Mouse (Mus musculus) fat pad, adult 2 months (tissue): Measurements from ENCODE around the gene Vps25.

ENCODE experiments used
- DNase-seq: peaks from one replicate; pipeline ENCODE4 v3.0.0-alpha.2; 2011; ENCODE audit warnings: low read depth, low spot score; ENCODE audit errors: extremely low read depth

The Vps25 gene

DNA sequence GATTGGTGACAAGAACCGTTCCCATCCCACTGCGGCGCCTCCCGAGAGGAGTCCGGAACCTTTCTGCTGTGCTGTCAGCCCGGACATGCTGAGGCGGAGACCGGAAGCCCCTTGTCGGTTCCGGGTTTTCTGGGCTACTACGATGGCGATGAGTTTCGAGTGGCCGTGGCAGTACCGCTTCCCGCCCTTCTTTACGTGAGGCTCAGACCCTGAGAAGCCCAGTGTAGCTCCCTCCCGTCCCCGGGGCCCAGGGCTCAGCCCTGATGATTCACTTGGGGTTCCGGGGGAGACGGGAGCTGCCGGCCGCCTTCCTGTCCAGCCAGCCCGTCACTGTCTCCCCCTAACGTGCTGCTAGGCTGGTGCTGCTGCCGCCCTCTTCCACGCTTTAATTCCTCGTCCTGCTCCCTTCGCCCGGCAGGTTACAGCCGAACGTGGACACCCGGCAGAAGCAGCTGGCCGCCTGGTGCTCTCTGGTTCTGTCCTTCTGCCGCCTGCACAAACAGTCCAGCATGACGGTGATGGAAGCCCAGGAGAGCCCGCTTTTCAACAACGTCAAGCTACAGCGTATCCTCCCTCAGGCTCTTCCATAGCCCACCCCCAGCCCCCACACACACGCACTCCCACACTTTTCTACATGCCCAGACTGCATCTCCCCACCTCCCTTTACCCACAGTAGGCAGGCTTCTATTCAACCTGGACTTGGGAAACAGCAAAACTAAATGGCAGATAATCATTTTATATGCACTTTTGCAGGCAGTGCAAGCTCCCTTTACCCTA, at the start of gene Vps25:
Gene Vps25, plus strand, starts transcription at position 95 of the 777 bp plus-strand sequence.
- DNase-seq = no peak

DNA sequence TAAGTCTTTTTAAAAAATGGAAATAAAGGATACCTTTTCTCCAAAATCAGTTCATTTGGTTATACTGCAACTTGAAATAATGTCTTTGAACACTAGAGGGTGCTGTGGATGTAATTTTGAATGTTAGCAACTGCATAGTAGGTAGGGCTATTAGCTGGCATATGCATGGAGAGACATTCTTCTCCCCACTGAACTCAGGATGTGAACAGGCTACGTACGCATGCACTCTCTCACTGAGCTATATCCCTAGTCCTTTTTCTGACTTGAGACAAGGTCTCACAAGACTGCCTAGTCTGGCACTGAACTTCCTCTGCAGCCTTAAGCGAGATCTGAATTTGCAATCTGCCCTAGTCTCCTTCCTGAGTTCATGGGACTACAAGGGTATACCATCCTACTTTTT, 41.5 kb upstream of the Vps25 start:
- DNase-seq = no peak

DNA sequence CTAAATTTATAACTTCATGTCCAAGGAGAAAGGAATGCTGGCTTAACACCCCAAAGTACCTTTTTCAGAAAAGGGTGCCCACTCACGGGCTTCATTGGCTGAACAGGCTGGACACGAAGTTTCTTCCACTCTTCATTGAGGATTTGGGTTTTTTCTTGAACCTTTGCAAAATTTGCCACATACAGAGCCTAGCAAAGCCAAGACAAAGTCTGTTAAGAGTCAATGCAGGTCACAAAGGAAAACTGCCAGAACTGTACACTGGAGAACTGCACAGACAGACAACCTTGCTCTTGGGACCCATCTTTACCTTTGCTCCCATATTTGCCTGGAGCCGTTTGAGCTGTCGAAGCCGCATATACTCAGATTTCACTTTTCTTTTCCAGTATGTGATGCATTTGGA, 36.6 kb upstream of the Vps25 start:
- no peak for DNase-seq

DNA sequence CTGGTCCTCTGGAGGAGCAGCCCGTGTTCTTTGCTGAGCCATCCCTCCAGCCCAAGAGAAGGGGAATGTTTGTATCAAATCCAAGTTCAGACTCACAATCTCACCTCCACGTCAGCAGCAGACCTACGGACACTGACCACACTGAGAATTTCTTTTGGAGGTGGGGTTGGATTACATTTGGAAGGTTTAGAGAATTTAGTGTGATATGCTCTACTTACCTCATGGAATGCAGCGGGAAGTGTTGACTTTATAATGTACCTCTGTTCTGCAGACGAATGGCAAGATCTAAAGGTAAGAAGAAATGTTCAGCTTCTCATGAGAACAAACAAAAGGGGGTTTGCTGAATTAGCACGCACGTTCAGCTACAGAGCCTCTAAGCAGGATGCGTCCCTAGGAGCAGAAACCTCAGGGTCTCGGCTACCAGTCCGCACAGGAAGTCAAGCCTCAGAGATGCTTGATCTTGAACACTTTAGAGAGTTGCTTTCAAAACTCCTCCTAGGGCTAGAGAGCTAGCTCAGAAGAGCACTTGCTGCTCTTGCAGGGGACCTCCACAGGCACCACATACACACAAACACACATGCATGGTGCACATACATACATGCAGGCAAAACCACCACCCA, 35.0 kb upstream of the Vps25 start:
- no peak for DNase-seq

DNA sequence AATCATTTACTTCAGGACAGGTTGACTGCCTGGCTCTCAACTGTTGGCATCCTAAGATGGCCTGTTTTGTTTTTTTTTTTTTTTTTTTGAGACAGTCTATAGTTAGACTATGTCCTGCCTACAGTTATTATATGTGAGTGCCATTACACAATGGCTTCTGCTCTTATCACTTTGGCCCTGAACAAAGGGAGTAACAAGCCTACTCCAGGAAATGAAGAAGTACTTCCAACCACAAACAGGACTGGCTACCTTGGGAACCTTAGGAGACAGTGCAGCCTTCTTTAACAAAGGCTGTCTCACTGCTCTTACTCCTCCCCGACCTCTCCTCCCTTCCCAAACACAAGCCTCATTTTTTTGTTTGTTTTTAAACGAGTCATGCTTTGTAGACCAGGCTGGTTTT, 32.7 kb upstream of the Vps25 start:
- no peak for DNase-seq

DNA sequence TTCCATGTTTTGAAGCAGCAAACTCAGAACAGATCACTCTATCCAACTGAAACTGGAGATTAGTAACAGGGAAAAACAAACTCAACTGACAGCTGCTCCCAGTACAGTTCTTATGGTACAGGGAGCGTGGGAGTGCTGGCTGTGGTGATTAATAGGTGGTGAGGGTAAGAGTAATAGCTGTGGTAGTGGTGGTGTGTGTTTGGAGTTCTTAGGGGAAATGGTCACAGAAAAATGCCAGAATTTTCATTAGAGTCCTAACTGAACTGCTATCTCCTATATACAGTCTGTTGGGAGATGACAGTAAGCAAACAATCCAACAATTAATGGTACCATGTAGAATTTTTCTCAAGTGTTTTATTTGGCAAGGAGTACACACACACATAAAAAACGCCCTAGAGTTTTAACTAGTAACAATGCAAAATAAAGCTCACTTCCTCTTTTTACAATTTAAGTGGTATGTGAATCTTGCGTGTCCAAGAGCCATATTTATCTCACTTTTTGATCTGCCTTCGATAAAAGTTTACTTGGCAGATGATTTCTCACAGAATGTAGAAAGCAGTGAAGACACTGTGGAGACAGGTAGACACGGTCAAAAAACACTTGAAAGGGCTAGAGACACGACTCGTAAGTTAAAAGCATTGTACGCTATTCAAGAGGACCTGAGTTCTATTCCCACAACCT, 32.1 kb upstream of the Vps25 start:
- DNase-seq = no peak

DNA sequence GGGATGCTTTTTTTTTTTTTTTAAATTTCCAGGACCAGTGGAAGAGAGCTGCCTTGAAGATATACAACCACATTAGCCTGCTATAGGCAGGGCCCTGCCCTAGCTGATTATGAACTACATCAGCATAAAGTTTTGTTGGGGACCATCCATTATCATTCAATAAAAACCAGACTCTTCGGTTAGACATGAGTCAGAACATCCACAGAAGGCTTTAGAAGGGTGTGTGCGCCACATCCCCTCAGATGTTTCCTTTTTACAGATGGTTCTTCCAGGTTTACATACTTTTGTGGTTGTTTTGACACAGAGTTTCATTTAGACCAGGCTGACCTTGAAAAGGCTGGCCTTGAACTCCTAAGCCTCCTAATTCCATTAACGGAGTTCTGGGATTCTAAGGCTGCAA, 29.2 kb upstream of the Vps25 start:
- no peak for DNase-seq

DNA sequence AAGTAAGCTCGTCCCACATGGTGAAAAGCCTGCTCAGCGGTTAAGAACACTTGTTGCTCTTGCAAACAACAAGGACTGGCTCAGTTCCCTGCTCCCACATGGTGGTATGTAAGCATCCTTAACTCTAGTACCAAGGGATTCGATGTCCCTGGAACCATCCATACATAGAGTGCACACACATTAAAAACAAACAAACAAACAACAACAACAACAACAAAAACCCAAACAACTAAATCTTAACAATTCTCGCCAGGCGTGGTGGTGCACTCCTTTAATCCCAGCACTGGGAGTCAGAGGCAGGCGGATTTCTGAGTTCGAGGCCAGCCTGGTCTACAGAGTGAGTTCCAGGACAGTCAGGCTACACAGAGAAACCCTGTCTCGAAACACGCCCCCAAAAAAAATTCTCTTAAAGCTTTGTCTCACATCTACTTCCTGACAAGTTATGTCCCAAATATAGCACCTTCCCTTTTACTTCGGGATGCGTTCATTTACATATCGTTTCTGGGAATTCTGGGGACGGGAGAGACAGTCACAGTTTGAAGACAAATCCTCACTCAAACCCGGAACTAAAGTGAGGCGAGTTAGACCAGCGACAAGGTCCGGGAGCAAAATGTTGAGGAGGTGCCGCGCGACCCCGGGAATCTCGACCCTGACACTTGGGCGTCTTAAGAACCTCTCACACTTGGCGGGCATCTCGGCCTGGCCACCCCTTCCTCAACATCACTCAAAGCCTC, 28.0 kb upstream of the Vps25 start:
- no peak for DNase-seq

DNA sequence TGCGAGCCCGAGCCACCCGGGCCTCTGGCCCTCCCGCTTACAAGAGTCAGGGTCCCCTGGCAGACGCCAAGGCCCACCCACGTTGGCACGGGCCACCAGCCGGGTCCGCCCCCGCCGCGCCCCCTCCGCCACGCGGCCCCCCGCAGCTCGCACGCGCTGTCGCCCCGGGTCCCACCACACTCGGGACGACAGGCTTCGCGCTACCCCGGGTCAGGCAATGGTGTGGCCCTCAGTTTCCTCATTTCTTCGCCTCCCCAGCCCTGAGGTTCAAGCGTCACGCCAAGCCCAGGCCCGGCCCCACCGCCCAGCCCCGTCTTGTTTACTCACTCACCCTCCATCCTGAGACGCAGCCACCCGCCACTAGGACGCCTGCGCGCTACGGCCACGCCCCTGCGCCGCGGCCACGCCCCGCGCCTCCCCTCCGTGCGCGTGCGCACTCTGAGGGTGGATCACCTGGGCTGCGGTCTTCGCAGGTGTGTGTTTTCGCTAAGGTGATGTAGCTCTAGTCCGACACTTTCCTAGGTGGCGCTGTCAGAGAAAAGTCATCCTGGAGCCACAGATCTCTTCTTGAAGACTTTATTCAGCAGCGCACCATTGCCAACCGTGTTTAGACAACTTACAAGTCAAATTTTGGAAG, 27.3 kb upstream of the Vps25 start, which contains the start of gene Ezh1:
Gene Ezh1, minus strand, starts transcription at position 399 of the 637 bp plus-strand sequence.
- peak; percentile 55 for DNase-seq

DNA sequence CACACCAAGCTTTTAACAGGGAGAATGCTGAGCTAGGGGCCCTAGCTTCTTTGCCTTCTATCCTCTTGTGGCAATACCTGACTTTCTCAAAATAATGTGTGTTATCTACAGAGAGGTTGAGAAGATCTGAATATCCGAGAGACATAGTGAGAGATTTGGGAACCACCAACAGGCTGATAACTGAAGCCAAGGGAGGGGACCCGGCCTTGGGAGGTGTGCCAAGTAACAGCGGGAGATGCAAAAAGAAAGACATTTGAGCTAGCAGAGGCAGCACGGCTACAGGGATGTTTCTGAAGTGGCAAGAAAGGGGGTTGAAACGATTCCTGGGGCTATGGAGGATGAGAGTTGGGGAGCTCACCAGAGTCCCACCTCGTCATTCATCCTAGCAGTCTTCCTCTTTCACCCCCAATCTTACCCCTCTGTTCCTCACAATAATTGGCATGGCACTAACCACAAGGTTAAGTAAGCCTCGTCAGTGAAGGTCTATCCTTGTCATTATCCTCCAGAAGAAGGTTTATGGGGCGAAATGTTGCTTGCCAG, 24.1 kb upstream of the Vps25 start:
- no peak for DNase-seq

DNA sequence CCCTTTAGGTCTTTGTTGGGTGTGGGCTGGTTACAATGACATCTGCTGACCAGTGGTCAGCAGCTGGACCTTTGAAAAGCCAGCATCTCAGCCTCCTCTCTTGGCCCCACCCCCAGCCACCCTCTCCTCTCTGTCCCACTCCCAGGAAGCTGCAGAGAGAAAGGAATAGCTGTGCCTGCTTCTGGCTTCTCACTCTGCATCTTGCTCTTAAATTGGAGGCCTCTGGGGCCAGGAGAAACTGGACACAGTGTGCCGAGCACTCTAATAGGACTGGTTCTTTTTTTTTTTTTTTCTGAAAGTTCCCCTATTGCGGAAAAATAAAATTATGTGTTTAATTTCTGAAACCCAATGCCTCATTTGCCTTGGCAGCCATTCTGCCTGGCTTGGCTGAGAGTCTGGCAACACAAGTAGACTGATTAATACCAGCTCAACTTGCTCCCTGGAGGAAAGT, 23.4 kb upstream of the Vps25 start:
- DNase-seq = no peak

DNA sequence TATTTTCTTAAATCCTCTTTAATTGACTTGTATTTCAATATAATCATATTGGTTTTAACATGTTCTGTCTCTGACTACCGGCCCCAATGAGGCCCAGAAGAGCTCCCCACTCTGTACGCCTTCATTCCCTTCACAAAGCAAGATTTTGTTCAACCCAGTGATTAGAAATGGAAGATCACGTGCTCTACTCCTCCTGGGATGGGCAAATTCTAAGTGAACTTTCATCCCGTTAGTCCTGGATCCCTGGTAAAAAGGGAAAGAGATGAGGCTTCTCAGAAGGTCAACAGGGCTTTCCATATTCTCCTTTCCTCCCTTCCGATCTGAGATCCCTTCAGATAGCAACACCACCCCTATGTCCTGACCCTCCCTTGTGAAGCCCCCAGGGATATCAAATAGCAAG, 23.0 kb upstream of the Vps25 start:
- DNase-seq = no peak

DNA sequence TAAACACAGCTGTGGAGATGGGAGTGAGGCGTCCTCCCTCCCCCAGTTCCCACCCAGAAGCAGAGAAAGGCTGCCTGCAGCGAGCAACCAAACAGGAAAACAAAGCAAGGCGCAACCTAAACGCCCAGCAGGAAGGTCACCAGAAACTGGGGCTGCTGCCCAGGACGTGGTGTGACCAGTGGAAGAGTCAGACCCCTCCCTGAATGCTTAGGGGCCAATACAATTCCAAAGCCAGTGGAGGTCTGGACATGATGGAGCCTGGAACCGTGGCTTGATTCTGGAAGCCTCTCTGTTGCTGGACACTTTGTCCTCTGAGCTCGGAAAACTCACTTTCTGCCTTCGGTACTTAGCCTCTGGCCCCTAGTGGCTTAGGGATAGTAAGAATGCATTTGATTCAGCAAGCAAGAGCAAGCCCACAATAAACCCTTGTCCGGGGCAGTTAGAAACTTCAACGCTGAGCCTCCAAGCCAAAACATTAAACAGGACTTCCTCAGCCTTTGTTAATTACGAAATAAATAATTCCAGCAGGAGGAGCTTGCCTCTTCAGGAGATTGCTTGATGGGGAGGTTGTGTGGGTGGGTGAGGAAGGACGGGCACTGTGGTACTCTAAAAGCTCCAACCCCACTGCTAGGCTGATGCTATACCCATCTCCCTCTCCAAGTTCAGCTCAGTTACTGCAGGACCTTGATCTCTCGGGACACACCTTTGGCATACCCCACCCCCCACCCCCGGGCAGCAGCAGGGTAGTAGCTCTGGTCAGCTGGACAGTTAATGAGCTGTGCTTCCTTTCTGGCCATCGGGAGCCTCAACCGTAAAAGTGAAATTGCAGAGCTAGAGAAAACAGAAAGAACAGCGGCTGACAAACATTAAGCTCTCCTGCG, 22.3 kb upstream of the Vps25 start:
- no peak for DNase-seq

DNA sequence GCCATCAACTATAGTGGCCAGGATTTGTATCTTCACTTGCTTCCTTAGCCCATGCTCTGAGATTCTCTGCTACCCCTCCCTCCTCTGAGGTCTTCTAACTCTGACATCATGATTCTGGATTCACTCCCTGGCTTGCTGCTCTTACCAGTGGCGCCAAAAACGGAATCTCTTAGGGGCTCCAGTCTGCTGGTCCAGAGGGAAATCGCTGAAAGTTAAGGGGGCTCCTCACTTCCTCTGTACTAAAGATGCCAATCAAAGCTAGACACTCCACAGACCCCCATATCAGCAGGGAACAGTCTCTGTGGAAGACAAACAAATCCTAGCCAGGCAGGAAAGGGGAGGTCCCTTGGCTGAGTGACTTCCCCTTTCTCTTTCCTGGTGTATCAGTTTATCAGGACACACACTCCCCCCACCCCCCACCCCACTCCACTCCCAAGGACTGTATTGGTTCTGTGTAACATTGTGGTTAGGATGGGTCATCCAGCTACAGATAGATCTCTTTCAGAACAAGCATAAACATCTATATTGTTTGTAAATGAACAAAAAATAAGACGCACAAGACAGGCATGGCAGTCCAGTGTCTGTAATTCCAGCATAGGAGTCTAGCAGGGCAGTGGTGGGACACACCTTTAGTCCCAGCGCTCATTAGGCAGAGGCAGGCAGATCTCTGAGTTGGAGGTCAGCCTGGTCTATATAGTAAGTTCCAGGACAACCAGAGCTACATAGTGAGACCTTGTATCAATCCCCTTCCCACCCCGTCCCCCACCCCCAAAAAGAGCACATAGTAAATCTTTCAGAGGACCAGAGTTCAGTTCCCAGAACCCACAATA, 21.3 kb upstream of the Vps25 start:
- no peak for DNase-seq

DNA sequence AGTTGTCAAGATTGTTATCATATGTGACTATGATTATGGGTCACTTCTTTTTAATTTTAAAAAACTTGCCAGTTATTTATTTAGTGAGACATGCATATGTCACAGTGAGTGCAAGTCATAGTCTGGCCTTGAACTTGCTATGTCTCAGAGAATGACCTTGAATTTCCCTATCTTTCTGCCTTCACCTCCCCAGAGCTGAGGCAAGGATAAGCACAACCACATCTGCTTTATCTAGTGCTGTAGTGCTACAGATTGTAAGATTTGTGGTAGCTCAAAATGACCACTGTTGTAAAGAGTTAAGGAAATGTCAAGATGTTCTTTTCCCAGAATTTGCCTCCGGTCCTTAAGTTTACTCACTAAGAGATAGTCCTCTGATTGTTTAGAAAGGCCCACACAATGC, 20.3 kb upstream of the Vps25 start:
- DNase-seq = no peak

DNA sequence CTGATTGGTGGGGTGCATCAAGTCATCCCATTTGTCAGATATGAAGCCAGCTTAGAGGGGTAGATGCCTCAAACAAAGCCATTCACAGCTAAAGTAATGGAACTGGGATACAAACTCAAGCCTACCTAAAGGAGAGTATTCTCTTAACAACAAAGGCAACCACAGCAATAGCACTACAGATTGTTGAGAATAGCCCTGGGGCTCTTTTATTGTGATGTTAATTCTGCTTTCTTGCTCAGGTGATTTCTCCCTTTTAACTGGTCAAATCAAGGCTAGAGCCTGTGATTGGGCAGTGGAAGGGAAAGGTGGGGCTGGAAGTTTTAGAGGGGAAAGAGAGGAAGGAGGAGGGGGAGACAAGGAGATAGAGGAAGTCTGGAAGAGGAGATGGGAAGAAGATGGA, 19.4 kb upstream of the Vps25 start:
- no peak for DNase-seq

DNA sequence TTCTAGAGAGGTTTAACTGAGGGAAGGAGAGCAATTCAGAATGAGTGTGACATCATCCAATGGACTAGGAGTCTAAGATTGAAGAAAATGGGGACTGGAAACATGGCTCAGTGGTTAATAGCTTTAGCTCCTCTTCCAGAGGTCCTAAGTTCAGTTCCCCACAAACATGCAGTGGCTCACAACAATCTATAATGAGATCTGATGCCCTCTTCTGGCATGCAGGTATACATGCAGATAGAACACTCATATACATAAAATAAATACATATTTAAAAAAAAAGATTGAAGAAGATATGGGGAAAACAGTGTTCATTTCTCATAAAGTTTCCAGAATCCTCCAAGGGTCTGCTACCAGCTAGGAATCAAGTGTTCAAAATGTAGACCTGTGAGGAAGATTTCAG, 18.1 kb upstream of the Vps25 start:
- DNase-seq = no peak

DNA sequence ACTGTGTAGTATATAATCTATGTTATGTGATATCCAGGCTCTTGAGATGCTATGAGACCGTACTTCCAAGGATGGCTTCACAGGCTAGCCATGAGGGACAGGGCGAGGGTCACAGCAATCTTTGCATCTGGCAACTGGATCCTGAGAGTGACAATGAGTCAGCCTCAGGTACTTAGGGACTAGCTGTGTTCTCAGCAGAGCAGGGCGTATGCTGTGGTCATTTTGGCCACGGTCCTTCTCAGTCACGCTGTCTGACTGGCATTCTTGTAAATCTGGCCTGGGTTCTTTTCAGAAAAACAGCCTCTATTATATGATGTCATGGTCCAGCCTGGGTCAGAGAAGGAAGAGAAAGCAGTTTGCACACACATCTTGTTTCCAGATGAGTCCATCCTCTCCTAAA, 16.7 kb upstream of the Vps25 start:
- no peak for DNase-seq
